Mouse (Mus musculus) urinary bladder, adult 18-20 months (tissue): ENCODE results near the gene Zfp958.
"Not testable (repeated sequence)": the region's sequence is repeated elsewhere in the genome, so short reads cannot be mapped to it uniquely, and the experiment has no call there.

Source experiments
- DNase-seq, 2 experiments: peaks; one replicate each; pipeline ENCODE4 v3.0.0; 2022; ENCODE audit warnings: low spot score in 2 of 2, mixed read lengths in 2 of 2

The Zfp958 gene

DNA sequence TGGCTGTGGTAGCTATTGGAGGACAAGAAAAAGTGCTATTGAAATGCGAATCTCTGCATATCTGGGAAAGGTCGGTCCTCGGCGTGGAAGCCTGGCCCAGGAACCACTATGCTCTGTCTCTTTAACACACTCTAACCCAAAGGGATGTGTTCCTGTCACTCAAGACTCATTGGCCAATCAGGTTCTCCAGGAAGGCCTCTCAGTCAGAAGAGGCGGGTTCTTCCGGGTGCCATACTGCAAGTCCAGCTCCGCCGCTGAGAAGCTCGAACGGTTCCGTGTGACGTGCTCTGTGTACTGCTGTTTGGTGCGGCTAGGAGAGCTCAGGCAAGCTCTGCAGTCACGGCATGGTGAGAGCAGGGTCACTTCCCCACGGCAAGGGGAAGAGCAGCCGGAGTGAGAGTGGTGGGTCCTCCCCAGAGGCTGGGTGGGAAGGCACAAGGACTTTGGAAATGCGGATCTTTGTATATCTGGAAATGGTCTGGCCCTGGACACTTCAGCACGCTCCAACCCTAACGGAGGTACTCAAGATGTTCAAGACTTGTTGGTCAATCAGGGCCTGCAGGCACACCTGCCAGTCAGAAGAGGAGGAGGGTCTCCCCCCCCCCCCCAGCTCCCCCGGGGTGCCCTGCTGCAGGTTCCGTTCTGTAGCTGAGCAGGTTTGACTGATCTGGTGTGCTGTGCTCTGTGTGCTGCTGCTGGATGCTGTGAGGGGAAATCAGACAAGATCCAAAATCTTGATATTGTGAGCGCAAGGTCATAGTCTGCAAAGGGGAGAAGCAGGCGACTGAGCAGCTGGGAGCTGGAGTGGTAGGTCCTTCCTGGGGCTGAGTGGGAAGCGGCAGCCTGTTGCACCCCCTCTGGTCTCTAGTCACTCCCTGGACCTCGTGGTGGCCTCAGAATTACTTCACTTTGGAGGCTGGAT is at the start of gene Zfp958:
TSS of gene Zfp958 (plus strand) at position 236 of the 922 bp plus-strand sequence.
- DNase-seq: peak; percentile 80 to 90

DNA sequence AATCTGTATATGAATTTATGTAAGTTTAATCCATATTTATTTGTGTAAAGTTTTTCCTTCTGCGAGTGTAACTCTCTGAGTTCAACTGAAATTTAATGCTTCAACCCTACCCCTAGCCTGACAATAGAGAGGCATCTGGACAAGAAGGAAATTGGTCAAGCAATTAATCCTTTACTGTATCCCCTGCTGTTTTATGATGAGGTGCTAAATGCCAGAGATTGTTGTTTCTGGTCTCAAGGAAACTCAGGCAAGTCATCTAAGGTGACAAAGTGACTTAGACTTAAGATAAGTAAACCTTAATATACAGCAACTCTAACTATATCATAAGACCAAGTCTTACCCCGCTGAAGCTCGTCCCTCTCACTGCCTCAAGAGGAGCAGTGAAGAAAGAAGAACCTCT is 31.0 kb upstream of the Zfp958 start:
- no peak for DNase-seq

- DNase-seq: no peak
Observed at GRCm38 (mm10) chr8:4582754-4583178, 30.2 kb upstream of the Zfp958 start.

DNA sequence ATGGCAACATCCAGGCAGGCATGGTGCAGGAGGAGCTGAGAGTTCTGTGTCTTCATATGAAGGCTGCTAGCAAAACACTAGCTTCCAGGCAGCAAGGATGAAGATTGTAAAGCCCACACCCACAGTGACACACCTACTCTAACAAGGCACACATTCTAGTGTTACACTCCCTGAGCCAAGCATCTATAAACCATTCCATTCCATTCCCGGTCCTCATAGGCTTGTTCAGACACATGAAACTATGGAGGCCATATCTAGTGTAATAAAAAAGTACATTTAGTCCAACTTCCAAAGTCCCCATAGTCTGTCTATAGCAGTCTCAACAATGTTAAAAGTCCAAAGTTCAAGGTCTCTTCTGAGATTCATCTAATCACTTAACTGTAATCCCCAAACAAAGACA is 28.3 kb upstream of the Zfp958 start:
- DNase-seq: no peak

GRCm38 (mm10) chr8:4586356-4586755 is 26.6 kb upstream of the Zfp958 start:
- DNase-seq: no peak

DNA sequence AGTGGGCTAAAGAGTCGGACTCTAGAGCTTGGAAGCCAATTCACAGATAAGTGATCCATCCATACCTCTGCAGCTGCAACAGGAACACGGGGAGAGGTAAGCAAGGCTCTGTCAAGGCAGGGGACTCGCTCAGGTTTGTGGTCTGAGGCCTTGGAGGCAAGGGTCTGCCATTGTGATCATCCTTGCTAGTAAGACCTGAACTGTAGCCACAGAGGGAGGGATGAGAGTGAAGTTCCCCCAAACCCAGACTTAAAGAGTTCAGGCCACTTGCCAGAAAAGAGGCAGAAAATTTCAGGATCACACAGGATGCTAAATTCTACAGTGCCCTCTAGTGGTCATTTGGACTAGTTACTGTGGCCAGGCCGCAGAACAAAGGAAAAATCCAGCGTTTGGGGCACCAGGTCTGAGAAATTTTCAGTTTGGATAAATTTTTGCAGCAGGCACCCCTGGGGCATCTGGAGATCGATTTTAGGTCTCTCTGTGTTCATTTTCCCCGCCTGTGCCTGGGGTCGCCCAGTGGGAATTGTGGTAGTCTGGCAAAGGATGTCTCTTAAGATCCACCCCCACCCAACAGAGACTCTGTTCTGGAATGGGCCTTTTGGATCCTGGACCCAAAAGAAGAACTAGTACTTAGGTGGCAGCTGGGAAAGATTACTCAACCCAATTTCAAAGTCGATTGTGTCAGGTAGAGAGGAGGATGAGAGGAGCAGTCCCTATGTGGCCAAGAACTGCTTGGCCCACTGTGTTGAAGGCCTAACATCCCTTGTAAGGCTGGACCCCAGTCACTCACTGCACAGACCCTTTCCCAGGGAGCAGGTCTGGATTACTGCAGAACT is 24.6 kb upstream of the Zfp958 start:
- DNase-seq: peak in 1 of 2 experiments; percentile 5

GRCm38 (mm10) chr8:4608896-4609295 is 4.1 kb upstream of the Zfp958 start:
- no peak for DNase-seq

DNA sequence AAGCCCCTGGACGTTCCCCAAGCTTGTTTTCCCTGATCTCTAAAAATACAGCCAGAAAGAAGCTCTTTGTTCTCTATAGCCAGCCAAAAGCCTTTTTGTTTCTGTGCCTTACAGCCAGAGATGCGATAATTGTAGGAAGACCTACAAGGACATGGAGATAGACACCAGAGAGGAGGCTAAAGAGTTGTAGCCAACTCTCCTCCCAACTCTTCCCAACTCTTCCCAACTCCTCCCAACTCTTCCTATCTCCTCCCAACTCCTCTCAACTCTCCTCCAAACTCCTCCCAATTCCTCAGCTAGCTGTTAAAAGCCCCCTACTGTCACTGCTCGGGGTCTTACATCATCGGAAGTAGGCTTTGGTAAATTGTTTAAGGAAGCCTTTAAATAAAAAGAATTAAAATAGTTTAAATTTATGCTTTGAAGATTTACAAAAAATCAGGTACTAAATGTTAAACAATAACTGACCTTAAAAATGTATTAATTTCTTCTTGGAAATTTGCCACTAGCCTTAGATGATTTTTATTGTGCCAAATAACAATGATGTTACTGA is 1.3 kb upstream of the Zfp958 start:
- DNase-seq: not testable (repeated sequence)

- DNase-seq: no peak
Observed at GRCm38 (mm10) chr8:4627349-4627748, 14.4 kb downstream of the Zfp958 start.

DNA sequence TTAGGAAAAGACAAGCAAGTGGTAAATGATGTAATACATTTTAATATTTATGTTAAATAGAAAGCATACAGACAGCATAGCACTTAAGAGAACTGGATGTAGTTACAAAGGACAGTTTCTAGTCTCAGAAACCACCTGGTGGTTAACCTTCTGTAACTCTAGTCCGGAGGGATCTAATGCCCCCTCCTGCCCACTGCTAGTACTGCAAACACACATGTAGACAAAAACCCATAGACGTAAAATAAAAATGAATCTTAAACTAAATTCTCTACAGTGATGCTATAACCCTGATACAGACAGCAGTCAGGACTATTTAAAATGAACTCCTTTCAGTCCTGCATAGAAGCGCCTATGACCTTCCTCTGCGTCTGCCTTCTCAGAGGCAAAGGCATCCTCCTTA is 24.1 kb downstream of the Zfp958 start:
- DNase-seq: no peak

GRCm38 (mm10) chr8:4642974-4643373 is 30.0 kb downstream of the Zfp958 start:
- DNase-seq: not testable (repeated sequence)

DNA sequence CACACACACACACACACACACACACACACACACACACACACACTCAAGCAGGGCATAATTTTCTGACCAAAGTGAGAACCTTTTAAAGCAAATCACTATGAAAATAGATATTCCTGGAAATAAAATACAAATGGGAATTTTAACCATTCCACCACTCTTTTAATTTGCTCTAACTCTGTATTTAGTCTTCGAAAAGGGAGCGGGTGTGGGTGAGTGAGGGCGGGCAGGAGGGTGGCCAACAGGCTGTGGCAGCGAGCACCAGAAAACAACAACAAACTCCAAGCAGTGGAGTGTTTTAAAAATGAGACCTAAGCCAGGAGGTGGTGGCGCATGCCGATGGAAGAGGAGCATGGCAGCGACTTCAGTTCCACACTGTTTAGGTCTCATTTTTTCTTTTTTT is 43.6 kb downstream of the Zfp958 start:
- DNase-seq: no peak

- no peak for DNase-seq
Observed at GRCm38 (mm10) chr8:4675191-4676003, 62.4 kb downstream of the Zfp958 start.

GRCm38 (mm10) chr8:4676586-4676985 is 63.6 kb downstream of the Zfp958 start:
- DNase-seq: no peak

GRCm38 (mm10) chr8:4677265-4678217 is 64.6 kb downstream of the Zfp958 start:
- DNase-seq: peak; percentile 97 to 99

DNA sequence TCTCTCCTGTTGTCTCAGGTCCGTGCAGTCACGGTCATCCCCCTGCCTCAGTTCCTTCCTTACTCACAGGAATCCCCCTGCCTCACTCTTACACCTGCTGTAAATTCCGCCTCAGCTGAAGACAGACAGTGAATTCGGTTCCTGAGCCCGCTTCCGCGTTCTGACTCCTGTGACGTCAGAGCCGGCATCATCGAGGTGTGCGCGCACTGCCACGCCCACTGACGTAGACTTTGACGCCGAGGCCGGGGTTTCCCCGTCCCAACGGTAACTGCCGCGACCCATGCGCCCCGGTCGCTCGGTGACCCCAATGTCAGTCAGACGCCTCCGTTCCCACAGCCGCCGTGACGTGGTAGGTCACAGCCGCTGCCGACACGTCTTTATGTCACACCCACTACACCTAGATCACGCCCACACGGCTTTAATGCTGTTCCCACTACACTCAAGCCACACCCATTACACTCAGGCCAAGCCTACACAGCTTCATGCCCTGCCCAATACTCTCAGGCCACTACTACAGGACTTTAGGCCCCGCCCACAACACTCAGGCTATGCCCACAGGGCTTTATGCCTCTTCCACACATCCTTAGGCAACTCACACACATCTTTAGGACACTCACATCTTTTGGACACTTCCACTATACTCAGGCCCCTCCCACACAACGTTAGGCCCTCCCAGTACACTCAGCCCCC is 65.4 kb downstream of the Zfp958 start:
- peak; percentile 81 to 93 for DNase-seq

DNA sequence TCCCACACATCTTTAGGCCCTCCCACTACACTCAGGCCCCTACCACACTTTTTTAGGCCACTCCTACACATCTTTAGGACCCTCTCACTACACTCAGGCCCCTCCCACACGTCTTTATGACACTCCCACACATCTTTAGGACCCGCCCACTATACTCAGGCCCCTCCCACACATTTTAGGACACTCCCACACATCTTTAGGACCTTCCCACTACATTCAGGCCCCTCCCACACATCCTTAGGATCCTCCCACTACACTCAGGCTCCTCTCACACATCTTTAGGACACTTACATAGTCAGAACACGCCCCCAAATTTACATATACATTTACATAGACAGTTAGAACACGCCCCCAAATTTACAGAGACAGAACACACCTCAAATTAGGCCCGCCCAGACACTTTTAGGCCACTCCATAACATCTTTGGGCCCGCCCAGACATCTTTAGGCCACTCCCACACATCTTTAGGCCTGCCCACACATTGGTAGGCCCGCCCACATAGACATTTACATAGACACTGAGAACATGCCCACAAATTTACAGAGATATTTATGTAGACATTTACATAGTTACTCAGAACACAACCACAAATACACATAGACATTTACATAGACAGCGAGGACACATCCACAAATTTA is 66.1 kb downstream of the Zfp958 start:
- no peak for DNase-seq

DNA sequence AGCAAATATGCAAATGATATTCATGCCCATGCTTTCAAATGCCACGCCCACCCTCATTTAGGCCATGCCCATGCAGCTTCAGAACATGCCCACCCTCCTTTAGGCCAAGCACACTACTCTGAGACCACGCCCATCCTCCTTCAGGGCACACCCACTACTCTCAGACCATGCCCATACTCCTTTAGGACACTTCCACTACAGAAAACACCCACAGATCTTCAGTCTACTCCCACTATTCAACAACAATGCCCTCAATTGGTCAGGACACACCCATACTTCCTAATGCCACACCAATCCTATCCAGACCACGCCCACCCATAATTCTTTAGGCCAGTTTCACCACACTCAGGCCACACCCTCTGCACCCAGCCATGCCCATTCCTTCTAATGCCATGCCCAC is 66.8 kb downstream of the Zfp958 start:
- DNase-seq: no peak
